Mouse (Mus musculus): ENCODE data around the gene Rapgef1.

GRCm38 (mm10) chr2:29706726-29707620 is 87.5 kb downstream of the Rapgef1 start:
- TF ChIP-seq CTCF (IDR thresholded peaks at IDR 0.05; ENCODE audit: low read depth, low read length) = no peak
- no peak for TF ChIP-seq POLR2A (IDR thresholded peaks at IDR 0.05; ENCODE audit: extremely low read depth, insufficient read depth, low read length)
